Mouse (Mus musculus): ENCODE results near the gene Dgkh. TPM values are rescaled to one million over a fixed set of nuclear protein-coding genes. Genes with fewer than 3 reads are reported as not detected.

The Dgkh gene
- polyA plus RNA-seq (2014; fragmentation: Nextera tagmentation; extraction: Ambion mirVana) = 1.1 and 1.2 TPM in 2 replicates

- peaks cover 39% of the 10 kb centered on the region for H3K27me3 ChIP-seq (replicated peaks; ENCODE audit: control insufficient read depth, insufficient read depth, low read length)
- H3K27ac ChIP-seq (ENCODE audit: low read depth, low read length) = peak within 1 kb of the TSS; percentile 38; the same call in 1 of the 2 replicates
- peak within 1 kb of the TSS; percentile 97 for H3K4me2 ChIP-seq
- peak within 1 kb of the TSS; percentile 72 for H3K4me3 ChIP-seq (ENCODE audit: low read depth, low read length)
- H3K36me3 ChIP-seq (ENCODE audit: control insufficient read depth, insufficient read depth, low read length) = no peaks in the 10 kb centered on the region
- H3K9me3 ChIP-seq (ENCODE audit: control insufficient read depth, low read length) = no peaks in the 10 kb centered on the region
- DNase-seq (ENCODE audit: low spot score) (peak; percentile 88), ATAC-seq (replicated peaks; ENCODE audit: low FRiP score) (peak; percentile 84)
- WGBS = under 1% methylated on average over 58 of the region's 71 CpGs
- peaks cover 3% of the 10 kb centered on the region; the same call in 1 of the 2 replicates for H3K4me1 ChIP-seq (replicated peaks; ENCODE audit: control insufficient read depth, insufficient read depth, low read length)
- peak within 1 kb of the TSS; percentile 75 for H3K9ac ChIP-seq (ENCODE audit: low read depth, low read length)
Measured at GRCm38 (mm10) chr14:78732617-78733312, at the start of gene Dgkh. Gene Dgkh, minus strand, starts transcription at chr14:78732776.

GRCm38 (mm10) chr14:78777215-78777614, 44.6 kb upstream of the Dgkh start:
- Histone ChIP-seq H3K27ac (ENCODE audit: low read depth, low read length) (no peak overlapping the region), H3K9ac (ENCODE audit: low read depth, low read length) (no peak overlapping the region), H3K9me3 (ENCODE audit: control insufficient read depth, low read length) (no peaks in the 10 kb centered on the region), H3K27me3 (replicated peaks; ENCODE audit: control insufficient read depth, insufficient read depth, low read length) (no peaks in the 10 kb centered on the region), H3K36me3 (ENCODE audit: control insufficient read depth, insufficient read depth, low read length) (no peaks in the 10 kb centered on the region), H3K4me1 (replicated peaks; ENCODE audit: control insufficient read depth, insufficient read depth, low read length) (no peaks in the 10 kb centered on the region), H3K4me3 (ENCODE audit: low read depth, low read length) (no peak overlapping the region), H3K4me2 (no peak overlapping the region)
- 74% methylated on average over 18 of the region's 18 CpGs for WGBS
- no peak for DNase-seq (ENCODE audit: low spot score)
- no peak for ATAC-seq (replicated peaks; ENCODE audit: low FRiP score)

GRCm38 (mm10) chr14:78776659-78777058, 44.1 kb upstream of the Dgkh start:
- Histone ChIP-seq H3K27me3 (replicated peaks; ENCODE audit: control insufficient read depth, insufficient read depth, low read length) (no peaks in the 10 kb centered on the region), H3K4me3 (ENCODE audit: low read depth, low read length) (no peak overlapping the region), H3K9ac (ENCODE audit: low read depth, low read length) (no peak overlapping the region), H3K4me2 (no peak overlapping the region), H3K27ac (ENCODE audit: low read depth, low read length) (no peak overlapping the region), H3K4me1 (replicated peaks; ENCODE audit: control insufficient read depth, insufficient read depth, low read length) (no peaks in the 10 kb centered on the region), H3K9me3 (ENCODE audit: control insufficient read depth, low read length) (no peaks in the 10 kb centered on the region), H3K36me3 (ENCODE audit: control insufficient read depth, insufficient read depth, low read length) (no peaks in the 10 kb centered on the region)
- ATAC-seq (replicated peaks; ENCODE audit: low FRiP score) (no peak), DNase-seq (ENCODE audit: low spot score) (no peak)
- 38% methylated on average over 8 of the region's 8 CpGs for WGBS

- H3K36me3 ChIP-seq (ENCODE audit: control insufficient read depth, insufficient read depth, low read length) = no peaks in the 10 kb centered on the region
- H3K4me3 ChIP-seq (ENCODE audit: low read depth, low read length) = no peak overlapping the region
- no peak overlapping the region for H3K9ac ChIP-seq (ENCODE audit: low read depth, low read length)
- H3K4me2 ChIP-seq = no peak overlapping the region
- no peaks in the 10 kb centered on the region for H3K27me3 ChIP-seq (replicated peaks; ENCODE audit: control insufficient read depth, insufficient read depth, low read length)
- DNase-seq (ENCODE audit: low spot score) (no peak), ATAC-seq (replicated peaks; ENCODE audit: low FRiP score) (no peak)
- no peak overlapping the region for H3K27ac ChIP-seq (ENCODE audit: low read depth, low read length)
- no peaks in the 10 kb centered on the region for H3K4me1 ChIP-seq (replicated peaks; ENCODE audit: control insufficient read depth, insufficient read depth, low read length)
- H3K9me3 ChIP-seq (ENCODE audit: control insufficient read depth, low read length) = no peaks in the 10 kb centered on the region
- WGBS = 58% methylated on average over 14 of the region's 14 CpGs
Measured at GRCm38 (mm10) chr14:78775699-78776098, 43.1 kb upstream of the Dgkh start.

GRCm38 (mm10) chr14:78775226-78775625, 42.6 kb upstream of the Dgkh start:
- H3K27me3 ChIP-seq (replicated peaks; ENCODE audit: control insufficient read depth, insufficient read depth, low read length) = no peaks in the 10 kb centered on the region
- H3K4me1 ChIP-seq (replicated peaks; ENCODE audit: control insufficient read depth, insufficient read depth, low read length) = no peaks in the 10 kb centered on the region
- no peak overlapping the region for H3K27ac ChIP-seq (ENCODE audit: low read depth, low read length)
- 51% methylated on average over 6 of the region's 6 CpGs for WGBS
- no peak overlapping the region for H3K4me2 ChIP-seq
- no peaks in the 10 kb centered on the region for H3K36me3 ChIP-seq (ENCODE audit: control insufficient read depth, insufficient read depth, low read length)
- no peaks in the 10 kb centered on the region for H3K9me3 ChIP-seq (ENCODE audit: control insufficient read depth, low read length)
- no peak for ATAC-seq (replicated peaks; ENCODE audit: low FRiP score)
- DNase-seq (ENCODE audit: low spot score) = no peak
- no peak overlapping the region for H3K9ac ChIP-seq (ENCODE audit: low read depth, low read length)
- no peak overlapping the region for H3K4me3 ChIP-seq (ENCODE audit: low read depth, low read length)

GRCm38 (mm10) chr14:78770457-78770856, 37.9 kb upstream of the Dgkh start:
- Histone ChIP-seq H3K27me3 (replicated peaks; ENCODE audit: control insufficient read depth, insufficient read depth, low read length) (no peaks in the 10 kb centered on the region), H3K36me3 (ENCODE audit: control insufficient read depth, insufficient read depth, low read length) (no peaks in the 10 kb centered on the region), H3K4me2 (no peak overlapping the region), H3K9me3 (ENCODE audit: control insufficient read depth, low read length) (no peaks in the 10 kb centered on the region), H3K9ac (ENCODE audit: low read depth, low read length) (no peak overlapping the region), H3K4me3 (ENCODE audit: low read depth, low read length) (no peak overlapping the region), H3K4me1 (replicated peaks; ENCODE audit: control insufficient read depth, insufficient read depth, low read length) (no peaks in the 10 kb centered on the region), H3K27ac (ENCODE audit: low read depth, low read length) (no peak overlapping the region)
- ATAC-seq (replicated peaks; ENCODE audit: low FRiP score) = no peak
- WGBS = 46% methylated on average over 3 of the region's 3 CpGs
- DNase-seq (ENCODE audit: low spot score) = no peak

GRCm38 (mm10) chr14:78761064-78761463, 28.5 kb upstream of the Dgkh start:
- ATAC-seq (replicated peaks; ENCODE audit: low FRiP score) = no peak
- Histone ChIP-seq H3K27me3 (replicated peaks; ENCODE audit: control insufficient read depth, insufficient read depth, low read length) (no peaks in the 10 kb centered on the region), H3K36me3 (ENCODE audit: control insufficient read depth, insufficient read depth, low read length) (no peaks in the 10 kb centered on the region), H3K9ac (ENCODE audit: low read depth, low read length) (no peak overlapping the region), H3K27ac (ENCODE audit: low read depth, low read length) (no peak overlapping the region), H3K4me2 (no peak overlapping the region), H3K4me1 (replicated peaks; ENCODE audit: control insufficient read depth, insufficient read depth, low read length) (no peaks in the 10 kb centered on the region), H3K4me3 (ENCODE audit: low read depth, low read length) (no peak overlapping the region), H3K9me3 (ENCODE audit: control insufficient read depth, low read length) (no peaks in the 10 kb centered on the region)
- DNase-seq (ENCODE audit: low spot score) = no peak
- 87% methylated on average over 2 of the region's 2 CpGs for WGBS

- ATAC-seq (replicated peaks; ENCODE audit: low FRiP score) = no peak
- H3K36me3 ChIP-seq (ENCODE audit: control insufficient read depth, insufficient read depth, low read length) = no peaks in the 10 kb centered on the region
- H3K4me3 ChIP-seq (ENCODE audit: low read depth, low read length) = no peak overlapping the region
- H3K4me1 ChIP-seq (replicated peaks; ENCODE audit: control insufficient read depth, insufficient read depth, low read length) = no peaks in the 10 kb centered on the region
- DNase-seq (ENCODE audit: low spot score) = no peak
- no peak overlapping the region for H3K27ac ChIP-seq (ENCODE audit: low read depth, low read length)
- no peaks in the 10 kb centered on the region for H3K9me3 ChIP-seq (ENCODE audit: control insufficient read depth, low read length)
- H3K4me2 ChIP-seq = no peak overlapping the region
- no peak overlapping the region for H3K9ac ChIP-seq (ENCODE audit: low read depth, low read length)
- no peaks in the 10 kb centered on the region for H3K27me3 ChIP-seq (replicated peaks; ENCODE audit: control insufficient read depth, insufficient read depth, low read length)
- 81% methylated on average over 3 of the region's 3 CpGs for WGBS
Measured at GRCm38 (mm10) chr14:78759491-78759890, 26.9 kb upstream of the Dgkh start.

GRCm38 (mm10) chr14:78755316-78755715, 22.7 kb upstream of the Dgkh start:
- 81% methylated on average over 1 of the region's 1 CpGs for WGBS

More at GRCm38 (mm10) chr14:78755316-78755715, 22.7 kb upstream of the Dgkh start:
- no peak for ATAC-seq (replicated peaks; ENCODE audit: low FRiP score)
- Histone ChIP-seq H3K36me3 (ENCODE audit: control insufficient read depth, insufficient read depth, low read length) (no peaks in the 10 kb centered on the region), H3K9ac (ENCODE audit: low read depth, low read length) (no peak overlapping the region), H3K27me3 (replicated peaks; ENCODE audit: control insufficient read depth, insufficient read depth, low read length) (no peaks in the 10 kb centered on the region), H3K4me1 (replicated peaks; ENCODE audit: control insufficient read depth, insufficient read depth, low read length) (no peaks in the 10 kb centered on the region), H3K4me3 (ENCODE audit: low read depth, low read length) (no peak overlapping the region), H3K27ac (ENCODE audit: low read depth, low read length) (no peak overlapping the region), H3K4me2 (no peak overlapping the region), H3K9me3 (ENCODE audit: control insufficient read depth, low read length) (no peaks in the 10 kb centered on the region)
- DNase-seq (ENCODE audit: low spot score) = no peak
